Mouse (Mus musculus): ENCODE results near the gene Aqp1. TPM values are rescaled to one million over a fixed set of nuclear protein-coding genes. Genes with fewer than 3 reads are reported as not detected.

The Aqp1 gene
- polyA plus RNA-seq, 1 experiment from 2014 or later = 1.3 TPM

DNA sequence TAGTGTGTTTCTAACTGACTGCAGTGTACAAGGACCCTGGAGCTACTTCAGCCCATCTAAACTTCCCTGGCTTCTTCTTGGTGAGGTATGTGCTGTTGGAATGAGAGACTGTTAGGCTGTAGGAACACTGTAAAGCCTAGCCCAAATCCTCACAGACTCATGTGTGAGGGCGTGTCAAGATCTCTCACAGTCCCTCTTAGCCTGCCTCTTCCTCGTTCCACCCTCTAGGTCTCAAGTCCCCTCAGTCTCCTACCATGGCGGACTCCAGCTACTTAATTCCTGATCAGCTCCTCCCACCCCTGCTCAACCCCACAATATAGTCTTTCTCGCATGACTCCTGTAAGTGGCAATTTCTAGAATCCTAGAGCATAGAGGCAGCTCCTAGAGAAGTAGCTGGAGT lies 13.0 kb downstream of the Aqp1 start:
- H3K9ac ChIP-seq (replicated peaks; ENCODE audit: low read length) = no peak overlapping the region
- H3K36me3 ChIP-seq (ENCODE audit: control insufficient read depth, insufficient read depth, low read length) = no peaks in the 10 kb centered on the region
- WGBS = 81% methylated on average over 4 of the region's 4 CpGs
- DNase-seq (no peak), ATAC-seq (ENCODE audit: low FRiP score, low TSS enrichment) (no peak)
- no peaks in the 10 kb centered on the region for H3K9me3 ChIP-seq (ENCODE audit: control insufficient read depth, low read length)
- no peaks in the 10 kb centered on the region for H3K4me1 ChIP-seq (ENCODE audit: control insufficient read depth, insufficient read depth, low read length)
- H3K27ac ChIP-seq (replicated peaks; ENCODE audit: low read depth, low read length) = no peak overlapping the region
- no peaks in the 10 kb centered on the region for H3K27me3 ChIP-seq (ENCODE audit: control insufficient read depth, insufficient read depth, low read length)
- H3K4me2 ChIP-seq (ENCODE audit: low read length) = no peak overlapping the region
- no peak overlapping the region for H3K4me3 ChIP-seq (replicated peaks; ENCODE audit: low read depth, low read length)

GRCm38 (mm10) chr6:55350383-55350952 lies 14.2 kb downstream of the Aqp1 start:
- WGBS = 92% methylated on average over 6 of the region's 6 CpGs
- Histone ChIP-seq H3K4me1 (ENCODE audit: control insufficient read depth, insufficient read depth, low read length) (no peaks in the 10 kb centered on the region), H3K36me3 (ENCODE audit: control insufficient read depth, insufficient read depth, low read length) (no peaks in the 10 kb centered on the region), H3K4me2 (ENCODE audit: low read length) (no peak overlapping the region), H3K9me3 (ENCODE audit: control insufficient read depth, low read length) (no peaks in the 10 kb centered on the region), H3K27me3 (ENCODE audit: control insufficient read depth, insufficient read depth, low read length) (no peaks in the 10 kb centered on the region), H3K4me3 (replicated peaks; ENCODE audit: low read depth, low read length) (no peak overlapping the region), H3K27ac (replicated peaks; ENCODE audit: low read depth, low read length) (no peak overlapping the region), H3K9ac (replicated peaks; ENCODE audit: low read length) (no peak overlapping the region)
- ATAC-seq (ENCODE audit: low FRiP score, low TSS enrichment) (no peak), DNase-seq (no peak)

GRCm38 (mm10) chr6:55351712-55352111 lies 15.5 kb downstream of the Aqp1 start:
- H3K4me1 ChIP-seq (ENCODE audit: control insufficient read depth, insufficient read depth, low read length) = no peaks in the 10 kb centered on the region
- WGBS = 85% methylated on average over 7 of the region's 7 CpGs
- no peaks in the 10 kb centered on the region for H3K36me3 ChIP-seq (ENCODE audit: control insufficient read depth, insufficient read depth, low read length)
- no peak for DNase-seq
- no peak overlapping the region for H3K4me3 ChIP-seq (replicated peaks; ENCODE audit: low read depth, low read length)
- H3K9ac ChIP-seq (replicated peaks; ENCODE audit: low read length) = no peak overlapping the region
- no peak for ATAC-seq (ENCODE audit: low FRiP score, low TSS enrichment)
- H3K27me3 ChIP-seq (ENCODE audit: control insufficient read depth, insufficient read depth, low read length) = no peaks in the 10 kb centered on the region
- H3K27ac ChIP-seq (replicated peaks; ENCODE audit: low read depth, low read length) = no peak overlapping the region
- H3K4me2 ChIP-seq (ENCODE audit: low read length) = no peak overlapping the region
- no peaks in the 10 kb centered on the region for H3K9me3 ChIP-seq (ENCODE audit: control insufficient read depth, low read length)

GRCm38 (mm10) chr6:55353711-55354445 lies 17.6 kb downstream of the Aqp1 start:
- Histone ChIP-seq H3K4me3 (replicated peaks; ENCODE audit: low read depth, low read length) (no peak overlapping the region), H3K4me2 (ENCODE audit: low read length) (no peak overlapping the region), H3K27ac (replicated peaks; ENCODE audit: low read depth, low read length) (no peak overlapping the region), H3K9me3 (ENCODE audit: control insufficient read depth, low read length) (no peaks in the 10 kb centered on the region), H3K9ac (replicated peaks; ENCODE audit: low read length) (no peak overlapping the region), H3K4me1 (ENCODE audit: control insufficient read depth, insufficient read depth, low read length) (no peaks in the 10 kb centered on the region), H3K36me3 (ENCODE audit: control insufficient read depth, insufficient read depth, low read length) (no peaks in the 10 kb centered on the region), H3K27me3 (ENCODE audit: control insufficient read depth, insufficient read depth, low read length) (no peaks in the 10 kb centered on the region)
- ATAC-seq (ENCODE audit: low FRiP score, low TSS enrichment) = no peak
- WGBS = 92% methylated on average over 12 of the region's 12 CpGs
- DNase-seq = no peak

GRCm38 (mm10) chr6:55354456-55355117 lies 18.4 kb downstream of the Aqp1 start:
- Histone ChIP-seq H3K9ac (replicated peaks; ENCODE audit: low read length) (no peak overlapping the region), H3K4me2 (ENCODE audit: low read length) (no peak overlapping the region), H3K4me1 (ENCODE audit: control insufficient read depth, insufficient read depth, low read length) (no peaks in the 10 kb centered on the region), H3K27me3 (ENCODE audit: control insufficient read depth, insufficient read depth, low read length) (no peaks in the 10 kb centered on the region), H3K36me3 (ENCODE audit: control insufficient read depth, insufficient read depth, low read length) (no peaks in the 10 kb centered on the region), H3K4me3 (replicated peaks; ENCODE audit: low read depth, low read length) (no peak overlapping the region), H3K9me3 (ENCODE audit: control insufficient read depth, low read length) (no peaks in the 10 kb centered on the region), H3K27ac (replicated peaks; ENCODE audit: low read depth, low read length) (no peak overlapping the region)
- ATAC-seq (ENCODE audit: low FRiP score, low TSS enrichment) = no peak
- WGBS = 65% methylated on average over 4 of the region's 4 CpGs
- no peak for DNase-seq

GRCm38 (mm10) chr6:55355575-55355974 lies 19.3 kb downstream of the Aqp1 start:
- ATAC-seq (ENCODE audit: low FRiP score, low TSS enrichment) = no peak
- Histone ChIP-seq H3K36me3 (ENCODE audit: control insufficient read depth, insufficient read depth, low read length) (no peaks in the 10 kb centered on the region), H3K9me3 (ENCODE audit: control insufficient read depth, low read length) (no peaks in the 10 kb centered on the region), H3K4me3 (replicated peaks; ENCODE audit: low read depth, low read length) (no peak overlapping the region), H3K4me1 (ENCODE audit: control insufficient read depth, insufficient read depth, low read length) (no peaks in the 10 kb centered on the region), H3K27me3 (ENCODE audit: control insufficient read depth, insufficient read depth, low read length) (no peaks in the 10 kb centered on the region), H3K4me2 (ENCODE audit: low read length) (no peak overlapping the region), H3K27ac (replicated peaks; ENCODE audit: low read depth, low read length) (no peak overlapping the region), H3K9ac (replicated peaks; ENCODE audit: low read length) (no peak overlapping the region)
- WGBS = 89% methylated on average over 7 of the region's 7 CpGs
- DNase-seq = no peak

DNA sequence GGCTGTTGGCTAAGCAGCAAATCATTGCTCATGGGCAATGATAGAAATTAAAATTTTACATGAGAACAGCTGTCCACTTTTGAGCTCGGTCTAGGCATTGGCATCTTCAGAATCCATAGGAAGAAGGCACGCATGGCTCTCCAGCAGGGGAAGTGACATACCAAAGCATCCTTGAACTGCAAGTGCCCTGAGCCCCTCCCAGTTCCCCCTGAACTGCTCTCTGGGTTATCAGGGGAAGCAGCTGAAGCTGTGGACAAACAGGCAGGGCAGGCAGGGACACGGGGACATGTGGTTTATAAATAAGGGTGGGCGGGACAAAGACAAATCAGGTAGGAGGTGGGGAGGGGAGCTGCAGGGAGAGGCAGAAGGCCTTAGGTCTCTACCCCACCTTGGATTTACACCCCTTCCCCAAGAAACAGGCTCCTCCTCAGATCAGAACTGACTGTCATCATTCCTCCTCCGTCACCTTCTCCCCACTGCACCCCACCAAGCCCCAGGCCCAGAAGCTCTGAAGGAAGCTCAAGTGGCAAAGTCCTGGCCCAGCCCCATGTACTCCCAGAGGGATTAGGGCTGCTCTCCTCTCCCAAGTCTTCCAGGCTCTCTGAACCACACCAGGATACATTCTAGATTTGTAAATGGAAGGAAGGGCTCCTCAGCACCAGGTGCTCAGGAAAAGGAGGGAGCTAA lies 19.9 kb downstream of the Aqp1 start:
- Histone ChIP-seq H3K4me2 (ENCODE audit: low read length) (no peak overlapping the region), H3K9ac (replicated peaks; ENCODE audit: low read length) (no peak overlapping the region), H3K4me3 (replicated peaks; ENCODE audit: low read depth, low read length) (no peak overlapping the region), H3K9me3 (ENCODE audit: control insufficient read depth, low read length) (no peaks in the 10 kb centered on the region), H3K36me3 (ENCODE audit: control insufficient read depth, insufficient read depth, low read length) (no peaks in the 10 kb centered on the region), H3K4me1 (ENCODE audit: control insufficient read depth, insufficient read depth, low read length) (no peaks in the 10 kb centered on the region), H3K27me3 (ENCODE audit: control insufficient read depth, insufficient read depth, low read length) (no peaks in the 10 kb centered on the region), H3K27ac (replicated peaks; ENCODE audit: low read depth, low read length) (no peak overlapping the region)
- DNase-seq (no peak), ATAC-seq (ENCODE audit: low FRiP score, low TSS enrichment) (no peak)
- 73% methylated on average over 5 of the region's 5 CpGs for WGBS

- Histone ChIP-seq H3K4me2 (ENCODE audit: low read length) (no peak overlapping the region), H3K27ac (replicated peaks; ENCODE audit: low read depth, low read length) (no peak overlapping the region)
- 64% methylated on average over 5 of the region's 5 CpGs for WGBS
These were observed 20.9 kb downstream of the Aqp1 start for GRCm38 (mm10) chr6:55356976-55357635.

More at GRCm38 (mm10) chr6:55356976-55357635, 20.9 kb downstream of the Aqp1 start:
- ATAC-seq (ENCODE audit: low FRiP score, low TSS enrichment) = no peak
- H3K36me3 ChIP-seq (ENCODE audit: control insufficient read depth, insufficient read depth, low read length) = no peaks in the 10 kb centered on the region
- H3K9ac ChIP-seq (replicated peaks; ENCODE audit: low read length) = no peak overlapping the region
- no peaks in the 10 kb centered on the region for H3K4me1 ChIP-seq (ENCODE audit: control insufficient read depth, insufficient read depth, low read length)
- DNase-seq = no peak
- H3K9me3 ChIP-seq (ENCODE audit: control insufficient read depth, low read length) = no peaks in the 10 kb centered on the region
- no peaks in the 10 kb centered on the region for H3K27me3 ChIP-seq (ENCODE audit: control insufficient read depth, insufficient read depth, low read length)
- no peak overlapping the region for H3K4me3 ChIP-seq (replicated peaks; ENCODE audit: low read depth, low read length)
